Mouse (Mus musculus) hindbrain, embryonic 14.5 days (tissue): ENCODE measurements around the gene Dlgap5. TPM values are rescaled to one million over a fixed set of nuclear protein-coding genes. Genes with fewer than 3 reads are reported as not detected.

Experiments
- ATAC-seq: fragments of 200-750 bp; cut with Nextera tagmentation; 2 replicates; pipeline ENCODE4 v1.8.0; 2017; ENCODE audit warnings: moderate number of reproducible peaks, mild to moderate bottlenecking, moderate TSS enrichment, moderate library complexity; ENCODE audit not compliant: low FRiP score
- DNase-seq: peaks from one replicate; pipeline ENCODE4 v3.0.0-alpha.2; 2015; ENCODE audit warnings: low spot score
- H3K27ac ChIP-seq: fragments of 300-500 bp; sonication (generic); 2 replicates; pipeline ENCODE4 v1.5.1; 2014; ENCODE audit warnings: mild to moderate bottlenecking, moderate library complexity
- H3K27me3 ChIP-seq: fragments of 300-500 bp; sonication (generic); 2 replicates; pipeline ENCODE4 v1.6.1; 2014; ENCODE audit warnings: mild to moderate bottlenecking, low read length, mixed read lengths; ENCODE audit not compliant: control insufficient read depth, insufficient read depth
- H3K36me3 ChIP-seq: fragments of 300-500 bp; sonication (generic); replicated peaks from 2 replicates; pipeline ENCODE4 v1.6.1; 2014; ENCODE audit not compliant: control insufficient read depth, insufficient read depth
- H3K4me1 ChIP-seq: fragments of 300-500 bp; sonication (generic); replicated peaks from 2 replicates; pipeline ENCODE4 v1.6.1; 2014; ENCODE audit warnings: antibody characterized with exemption, low read length, mixed read lengths; ENCODE audit not compliant: control insufficient read depth, insufficient read depth
- H3K4me2 ChIP-seq: fragments of 300-500 bp; sonication (generic); replicated peaks from 2 replicates; pipeline ENCODE4 v1.6.1; 2014; ENCODE audit warnings: mild to moderate bottlenecking, moderate library complexity
- H3K4me3 ChIP-seq: fragments of 300-500 bp; sonication (generic); replicated peaks from 2 replicates; pipeline ENCODE4 v1.5.1; 2014; ENCODE audit warnings: mild to moderate bottlenecking, low read length
- H3K9ac ChIP-seq: fragments of 300-500 bp; sonication (generic); 2 replicates; pipeline ENCODE4 v1.6.1; 2014
- H3K9me3 ChIP-seq: fragments of 300-500 bp; sonication (generic); 2 replicates; pipeline ENCODE4 v1.6.1; 2016; ENCODE audit warnings: low read length; ENCODE audit not compliant: control insufficient read depth
- WGBS: fragments of 180-500 bp; shearing (Covaris S2); extraction: QIAGEN DNeasy Blood & Tissue Kit; methylation state at CpG from one replicate; pipeline ENCODE4 v1.1.7; 2014; 5-methylcytosine and 5-hydroxymethylcytosine counted together
- polyA plus RNA-seq: library from polyadenylated mRNA; unstranded; fragments of >200 nt; fragmentation: Nextera tagmentation; extraction: Ambion mirVana; gene quantifications from 2 replicates; pipeline ENCODE4 v1.2.1, GENCODE M21; 2014

Dlgap5 gene
- polyA plus RNA-seq, 1 experiment from 2014 or later, result 6.3 TPM

DNA sequence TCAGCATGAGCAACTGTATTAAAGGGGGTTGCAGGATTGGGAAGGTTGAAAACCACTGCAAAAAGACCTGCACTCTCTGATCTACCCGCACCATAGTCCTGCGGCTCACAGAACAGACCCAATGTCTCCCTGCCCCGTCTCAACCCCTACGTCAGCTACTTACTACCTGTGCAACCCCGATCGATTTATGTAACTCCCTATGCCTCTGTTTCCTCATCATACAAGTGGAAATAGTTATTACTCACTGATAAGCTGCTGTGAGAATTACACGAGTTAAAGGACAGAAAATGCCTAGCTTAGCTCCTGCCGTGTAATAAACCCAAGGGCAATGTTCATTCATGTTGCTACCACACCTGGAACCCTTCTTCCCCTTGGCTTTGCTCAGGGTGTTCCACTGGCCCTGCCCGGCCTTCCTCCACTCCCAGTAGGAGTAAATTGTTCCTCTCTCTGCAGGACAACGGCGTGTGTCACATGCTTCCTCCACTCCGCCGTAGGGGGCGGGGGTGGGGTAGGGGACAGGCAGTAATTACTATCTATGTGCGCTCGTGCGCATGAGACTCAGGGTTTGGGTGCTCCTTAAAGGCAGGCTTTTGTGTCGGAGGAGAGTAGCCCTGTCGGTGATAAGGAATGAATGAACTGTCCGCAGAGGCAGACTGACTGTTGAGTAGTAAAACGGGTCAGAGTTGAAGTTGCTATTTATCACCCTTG lies 53.3 kb downstream of the Dlgap5 start:
- no peak overlapping the region for H3K9ac ChIP-seq
- no peaks in the 10 kb centered on the region for H3K36me3 ChIP-seq
- H3K27ac ChIP-seq, result no peak overlapping the region
- H3K4me3 ChIP-seq, result no peak overlapping the region
- 0 out of 2 replicates have a peak, but pooled peaks cover 3% of the 10 kb centered on the region for H3K4me1 ChIP-seq
- no peak for DNase-seq
- no peaks in the 10 kb centered on the region for H3K27me3 ChIP-seq
- ATAC-seq, result no peak
- H3K9me3 ChIP-seq, result no peaks in the 10 kb centered on the region
- WGBS, result 39% methylated on average over 21 of the region's 21 CpGs
- peak overlapping the region; percentile 41 for H3K4me2 ChIP-seq

DNA sequence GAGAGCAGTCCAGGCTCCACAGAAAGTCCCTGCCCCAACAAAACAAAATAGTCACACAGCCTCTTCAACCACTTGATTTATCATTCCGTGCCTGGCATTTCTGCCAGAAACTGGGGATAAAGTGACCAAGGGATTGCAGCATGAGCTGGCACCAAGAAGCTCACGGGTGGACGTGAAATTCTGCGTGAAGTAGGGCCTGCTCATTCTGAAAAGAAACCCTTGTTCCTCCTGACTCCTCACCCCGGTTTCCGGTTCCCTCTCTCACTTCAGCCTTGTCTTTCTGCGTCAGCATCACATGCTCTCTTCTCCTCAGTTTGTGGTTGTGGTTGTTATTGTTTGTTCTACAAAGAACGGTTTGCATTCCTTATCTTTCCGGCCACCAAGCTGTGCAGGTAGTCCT lies 56.3 kb downstream of the Dlgap5 start:
- Histone ChIP-seq H3K27ac (no peak overlapping the region), H3K4me2 (no peak overlapping the region), H3K9me3 (no peaks in the 10 kb centered on the region), H3K4me3 (no peak overlapping the region), H3K9ac (no peak overlapping the region), H3K36me3 (no peaks in the 10 kb centered on the region), H3K27me3 (no peaks in the 10 kb centered on the region), H3K4me1 (0 out of 2 replicates have a peak, but pooled peaks cover 3% of the 10 kb centered on the region)
- 90% methylated on average over 9 of the region's 9 CpGs for WGBS
- ATAC-seq (no peak), DNase-seq (no peak)

DNA sequence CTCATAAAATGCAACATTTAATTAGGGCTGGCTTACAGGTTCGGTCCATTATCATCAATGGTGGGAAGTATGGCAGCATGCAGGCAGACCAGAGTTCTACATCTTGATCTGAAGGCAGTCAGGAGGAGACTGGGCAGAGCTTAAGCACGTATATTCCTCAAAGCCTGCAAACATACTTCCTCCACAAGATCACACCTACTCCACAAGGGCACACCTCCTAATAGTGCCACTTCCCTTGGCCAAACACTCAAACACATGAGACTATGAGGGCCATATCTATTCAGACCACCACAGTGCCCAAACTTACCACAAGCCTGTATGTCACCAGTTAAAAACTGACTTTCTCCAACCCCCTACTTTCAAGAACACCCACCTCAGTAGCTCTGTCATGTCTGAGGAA lies 56.8 kb downstream of the Dlgap5 start:
- ATAC-seq (no peak), DNase-seq (no peak)
- H3K9ac ChIP-seq, result no peak overlapping the region
- H3K4me1 ChIP-seq, result 0 out of 2 replicates have a peak, but pooled peaks cover 3% of the 10 kb centered on the region
- no peaks in the 10 kb centered on the region for H3K36me3 ChIP-seq
- H3K27me3 ChIP-seq, result no peaks in the 10 kb centered on the region
- H3K4me2 ChIP-seq, result no peak overlapping the region
- 97% methylated on average over 2 of the region's 2 CpGs for WGBS
- no peak overlapping the region for H3K27ac ChIP-seq
- H3K9me3 ChIP-seq, result no peaks in the 10 kb centered on the region
- no peak overlapping the region for H3K4me3 ChIP-seq

DNA sequence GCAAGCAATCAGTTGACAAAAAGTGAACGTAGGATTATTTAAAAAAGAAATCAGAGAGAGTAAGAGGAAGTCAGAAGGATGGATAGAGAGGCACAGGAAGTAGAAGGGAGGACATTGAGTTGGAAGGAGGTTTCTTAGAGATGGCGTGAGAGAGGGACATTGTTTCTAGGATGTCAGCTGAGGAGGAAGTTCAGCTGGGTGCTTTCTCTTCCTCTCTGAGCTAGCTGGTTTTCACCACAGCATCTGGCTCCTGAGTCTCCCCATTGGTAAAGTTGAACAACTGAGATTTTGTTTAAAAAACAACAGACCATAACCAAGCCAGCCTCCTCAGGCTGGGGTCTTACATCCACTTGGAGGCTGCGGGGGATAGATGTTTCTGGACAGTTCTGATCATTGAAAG lies 58.6 kb downstream of the Dlgap5 start:
- no peak overlapping the region for H3K9ac ChIP-seq
- no peaks in the 10 kb centered on the region for H3K36me3 ChIP-seq
- H3K9me3 ChIP-seq, result no peaks in the 10 kb centered on the region
- H3K4me1 ChIP-seq, result no peaks in the 10 kb centered on the region
- ATAC-seq (no peak), DNase-seq (no peak)
- no peak overlapping the region for H3K27ac ChIP-seq
- no peaks in the 10 kb centered on the region for H3K27me3 ChIP-seq
- H3K4me3 ChIP-seq, result no peak overlapping the region
- WGBS, result 83% methylated on average over 3 of the region's 3 CpGs
- no peak overlapping the region for H3K4me2 ChIP-seq

DNA sequence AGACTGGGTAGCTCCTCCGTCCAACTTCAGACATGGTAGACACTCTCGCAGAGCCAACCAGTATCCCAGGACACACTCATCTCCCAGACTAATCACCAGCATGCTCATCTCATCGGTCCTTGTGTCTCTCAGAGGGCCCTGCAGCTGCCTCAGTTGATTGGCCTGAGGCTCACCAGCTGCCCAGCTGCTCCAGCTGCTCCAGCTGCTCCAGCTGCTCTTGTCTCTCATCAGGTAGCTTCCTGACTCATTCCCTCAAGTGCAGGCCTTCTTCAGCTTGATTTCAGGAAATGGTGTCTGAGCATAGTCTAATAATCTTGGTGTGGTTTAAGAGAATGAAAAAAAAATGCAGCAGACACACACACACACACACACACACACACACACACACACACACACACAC lies 61.6 kb downstream of the Dlgap5 start:
- Histone ChIP-seq H3K9ac (no peak overlapping the region), H3K27me3 (no peaks in the 10 kb centered on the region), H3K4me2 (no peak overlapping the region), H3K4me1 (no peaks in the 10 kb centered on the region), H3K36me3 (no peaks in the 10 kb centered on the region), H3K4me3 (no peak overlapping the region), H3K27ac (no peak overlapping the region), H3K9me3 (no peaks in the 10 kb centered on the region)
- DNase-seq, result no peak
- 82% methylated on average over 3 of the region's 3 CpGs for WGBS
- no peak for ATAC-seq

DNA sequence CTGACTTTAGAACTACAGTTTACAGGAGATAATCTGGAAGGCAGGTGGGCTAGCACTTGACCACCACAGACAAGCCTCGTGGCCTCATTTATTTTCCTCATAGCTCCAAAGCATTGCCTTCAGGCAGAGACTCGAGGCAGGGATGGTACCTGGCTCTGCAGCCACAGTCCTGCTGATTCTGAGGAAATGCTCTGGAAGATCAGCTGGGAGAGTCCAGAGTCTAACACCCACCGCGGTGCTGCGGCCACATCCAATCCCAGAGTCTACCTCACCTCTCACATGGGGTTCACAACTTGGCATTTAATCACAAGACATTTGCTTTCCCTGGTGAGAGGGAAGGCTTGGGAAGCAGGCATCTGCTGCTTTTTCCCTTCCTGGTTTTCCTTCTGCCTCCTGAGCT lies 63.3 kb downstream of the Dlgap5 start:
- WGBS, result 82% methylated on average over 5 of the region's 5 CpGs
- Histone ChIP-seq H3K4me3 (no peak overlapping the region), H3K4me1 (no peaks in the 10 kb centered on the region), H3K36me3 (no peaks in the 10 kb centered on the region), H3K9ac (no peak overlapping the region), H3K9me3 (no peaks in the 10 kb centered on the region), H3K27ac (no peak overlapping the region), H3K4me2 (no peak overlapping the region), H3K27me3 (no peaks in the 10 kb centered on the region)
- DNase-seq, result no peak
- no peak for ATAC-seq

DNA sequence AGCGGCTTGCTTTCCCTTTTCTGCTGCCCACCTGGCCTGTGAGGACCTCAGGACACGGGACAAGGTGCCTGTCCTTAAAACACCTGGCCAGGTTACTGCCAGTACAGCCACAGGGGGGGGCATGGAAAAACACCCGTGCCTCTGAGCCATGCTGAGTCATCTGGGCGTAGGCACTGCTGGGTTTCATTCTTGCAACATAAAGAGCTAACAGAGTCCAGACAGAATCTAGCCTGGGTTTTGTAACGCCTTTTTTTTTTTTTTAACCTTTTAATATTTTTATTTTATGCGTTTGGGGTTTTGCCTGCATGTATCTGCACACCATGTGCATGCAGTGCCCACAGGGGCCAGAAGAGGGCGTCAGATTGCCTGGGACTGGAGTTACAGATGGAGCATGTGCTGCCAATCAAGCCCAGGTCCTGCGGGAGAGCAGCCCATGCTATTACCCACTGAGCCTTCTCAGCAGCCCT lies 64.1 kb downstream of the Dlgap5 start:
- Histone ChIP-seq H3K27ac (no peak overlapping the region), H3K9ac (no peak overlapping the region), H3K36me3 (no peaks in the 10 kb centered on the region), H3K27me3 (no peaks in the 10 kb centered on the region), H3K9me3 (no peaks in the 10 kb centered on the region), H3K4me2 (no peak overlapping the region), H3K4me1 (no peaks in the 10 kb centered on the region), H3K4me3 (no peak overlapping the region)
- DNase-seq (no peak), ATAC-seq (no peak)
- 64% methylated on average over 8 of the region's 8 CpGs for WGBS

DNA sequence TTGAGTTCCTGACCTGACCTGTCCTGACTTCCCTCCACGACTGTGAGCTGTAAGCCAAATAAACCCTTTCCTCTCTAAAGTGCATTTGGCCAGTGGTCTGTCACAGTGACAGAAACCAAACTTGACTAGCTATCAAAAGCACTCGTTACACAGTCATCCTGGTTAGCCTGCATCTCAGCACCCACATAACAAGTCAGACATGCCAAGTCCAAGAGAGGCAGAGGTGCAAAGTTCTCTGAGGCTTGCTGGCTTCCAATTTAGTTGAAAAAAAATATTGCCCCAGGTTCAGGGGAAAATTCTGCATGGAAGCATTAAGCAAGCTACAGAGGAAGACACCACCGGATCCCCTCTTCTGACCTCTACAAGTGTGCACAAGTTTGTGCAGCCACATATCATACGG lies 65.0 kb downstream of the Dlgap5 start:
- Histone ChIP-seq H3K4me3 (no peak overlapping the region), H3K9me3 (no peaks in the 10 kb centered on the region), H3K36me3 (no peaks in the 10 kb centered on the region), H3K27ac (no peak overlapping the region), H3K9ac (no peak overlapping the region), H3K27me3 (no peaks in the 10 kb centered on the region), H3K4me1 (no peaks in the 10 kb centered on the region), H3K4me2 (no peak overlapping the region)
- WGBS, result 87% methylated on average over 4 of the region's 4 CpGs
- ATAC-seq (no peak), DNase-seq (no peak)

DNA sequence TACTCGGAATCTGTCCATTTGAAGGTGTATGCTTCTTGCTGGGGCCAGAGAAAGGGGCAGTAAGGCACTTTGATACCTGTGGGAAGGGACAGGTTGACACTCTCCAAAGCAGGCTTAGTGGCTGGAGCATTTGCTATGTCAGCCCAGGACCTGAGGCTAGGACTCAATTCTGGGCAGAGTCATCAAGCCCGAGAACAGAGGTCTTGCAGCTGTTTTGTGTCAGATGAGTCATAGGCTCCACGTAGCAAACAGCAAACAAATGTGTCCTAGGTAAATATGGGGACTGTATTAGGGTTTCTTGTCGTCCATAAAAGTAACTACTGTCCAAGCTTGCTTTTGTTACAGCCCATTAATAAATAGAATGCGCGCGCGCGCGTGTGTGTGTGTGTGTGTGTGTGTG lies 65.9 kb downstream of the Dlgap5 start:
- H3K4me2 ChIP-seq, result no peak overlapping the region
- no peaks in the 10 kb centered on the region for H3K27me3 ChIP-seq
- no peaks in the 10 kb centered on the region for H3K9me3 ChIP-seq
- H3K9ac ChIP-seq, result no peak overlapping the region
- no peaks in the 10 kb centered on the region for H3K4me1 ChIP-seq
- no peak overlapping the region for H3K27ac ChIP-seq
- DNase-seq (no peak), ATAC-seq (no peak)
- WGBS, result 97% methylated on average over 10 of the region's 10 CpGs
- H3K4me3 ChIP-seq, result no peak overlapping the region
- no peaks in the 10 kb centered on the region for H3K36me3 ChIP-seq

DNA sequence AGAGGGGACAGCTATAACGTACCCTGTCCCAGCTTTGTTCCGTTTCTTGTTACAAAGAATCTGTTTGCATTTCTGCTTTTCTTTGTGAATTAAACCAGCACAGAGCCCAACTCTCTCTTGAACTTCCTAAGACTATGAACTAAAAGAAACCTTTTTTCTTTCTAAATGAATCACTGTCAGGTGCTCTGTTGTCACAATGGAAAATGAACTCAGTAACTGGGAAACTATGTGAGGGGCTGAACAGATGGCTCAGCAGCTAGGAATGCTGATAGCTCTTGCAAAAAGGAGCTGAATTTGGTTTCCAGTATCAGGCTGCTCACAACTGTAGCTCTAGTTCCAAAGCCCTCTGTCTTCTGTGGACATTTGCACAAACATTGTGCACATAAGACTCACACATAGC lies 67.2 kb downstream of the Dlgap5 start:
- no peak overlapping the region for H3K4me3 ChIP-seq
- DNase-seq (no peak), ATAC-seq (no peak)
- H3K27ac ChIP-seq, result no peak overlapping the region
- 80% methylated on average over 2 of the region's 2 CpGs for WGBS
- H3K4me1 ChIP-seq, result no peaks in the 10 kb centered on the region
- no peak overlapping the region for H3K4me2 ChIP-seq
- no peaks in the 10 kb centered on the region for H3K27me3 ChIP-seq
- H3K9ac ChIP-seq, result no peak overlapping the region
- H3K36me3 ChIP-seq, result no peaks in the 10 kb centered on the region
- no peaks in the 10 kb centered on the region for H3K9me3 ChIP-seq
